ENCODE assay signal across 29 mouse cellular contexts in genomic region chr6:128464996-128465395, GRCm38 (mm10).
"Had no signal": no experiment of that assay in that cellular context is flagged by ENCODE, and none has a peak within 500 bp of the region (broad histone marks: within the 10 kb centered on the region; RNA-seq: fewer than 3 reads in every experiment).

No protein-coding gene starts in this region.

- H3K9ac ChIP-seq: heart, embryonic 12.5 days; heart, embryonic 13.5 days; heart, embryonic 15.5 days; hindbrain, embryonic 12.5 days; hindbrain, embryonic 13.5 days; hindbrain, embryonic 14.5 days; hindbrain, embryonic 15.5 days; intestine, embryonic 15.5 days; kidney, embryonic 15.5 days had no signal

- H3K27ac ChIP-seq: heart, embryonic 13.5 days; heart, embryonic 15.5 days; hindbrain, embryonic 10.5 days; hindbrain, embryonic 12.5 days; hindbrain, embryonic 13.5 days; hindbrain, embryonic 14.5 days; hindbrain, embryonic 15.5 days; hindbrain, postnatal 0 days; intestine, embryonic 15.5 days; kidney, embryonic 15.5 days; kidney, postnatal 0 days; layer of hippocampus, adult 2 months; left cerebral cortex, adult 2 months had no signal

- H3K4me3 ChIP-seq: heart, embryonic 12.5 days; heart, embryonic 13.5 days; heart, embryonic 15.5 days; hindbrain, embryonic 10.5 days; hindbrain, embryonic 12.5 days; hindbrain, embryonic 13.5 days; hindbrain, embryonic 15.5 days; intestine, embryonic 15.5 days; kidney, embryonic 15.5 days; layer of hippocampus, adult 2 months; left cerebral cortex, adult 2 months had no signal

- H3K27me3 ChIP-seq: heart, embryonic 12.5 days; heart, embryonic 13.5 days; heart, embryonic 15.5 days; hindbrain, embryonic 12.5 days; hindbrain, embryonic 13.5 days; intestine, embryonic 15.5 days; kidney, embryonic 15.5 days had no signal

- H3K4me1 ChIP-seq: heart, embryonic 13.5 days; heart, embryonic 15.5 days; hindbrain, embryonic 12.5 days; hindbrain, embryonic 13.5 days; hindbrain, embryonic 15.5 days; intestine, embryonic 15.5 days; kidney, embryonic 15.5 days had no signal

- H3K9me3 ChIP-seq: heart, embryonic 13.5 days; heart, embryonic 15.5 days; hindbrain, embryonic 10.5 days; hindbrain, embryonic 12.5 days; hindbrain, embryonic 13.5 days; hindbrain, embryonic 15.5 days; intestine, embryonic 15.5 days; kidney, embryonic 15.5 days had no signal

- DNase-seq: heart, postnatal 10 days; heart, postnatal 14 days; heart, postnatal 36 days; kidney, adult 11 months; kidney, adult 18-20 months; kidney, adult 2 months; kidney, adult 8-10 months; kidney, adult 9 months; kidney, postnatal 10 days; kidney, postnatal 14 days; kidney, postnatal 25 days; kidney, postnatal 36 days; kidney, postnatal 4 days; layer of hippocampus, adult 9-11 months; layer of hippocampus, postnatal 36 days had no signal

- H3K36me3 ChIP-seq: heart, embryonic 12.5 days; heart, embryonic 13.5 days; heart, embryonic 15.5 days; hindbrain, embryonic 10.5 days; hindbrain, embryonic 12.5 days; hindbrain, embryonic 13.5 days; hindbrain, embryonic 15.5 days; intestine, embryonic 15.5 days; kidney, embryonic 15.5 days had no signal
